In genomic region chr3:60639135-60639534, GRCm38 (mm10) we compare ENCODE assay signal across 12 mouse cellular contexts.
DNase-seq lines count a peak whose midpoint lies in the region; ATAC-seq and TF ChIP-seq lines count a peak whose summit lies in the region.
"Had no signal": no experiment of that assay in that cellular context is flagged by ENCODE, and none has a peak within 500 bp of the region (broad histone marks: within the 10 kb centered on the region; RNA-seq: fewer than 3 reads in every experiment).

No protein-coding gene starts in this region.

- intact Hi-C loops in heart, adult 2 months (cut with DNase I): no loop called here

- no peaks in the 10 kb centered on the region for H3K27me3 ChIP-seq in heart, adult 2 months (ENCODE audit: control insufficient read depth, insufficient read depth, low read length)
- H3K27me3 ChIP-seq in heart, embryonic 10.5 days (ENCODE audit: insufficient read depth, poor library complexity, severe bottlenecking): no peaks in the 10 kb centered on the region
- no peaks in the 10 kb centered on the region for H3K27me3 ChIP-seq in forebrain, embryonic 14.5 days (replicated peaks; ENCODE audit: control insufficient read depth, insufficient read depth, low read length)
- H3K27me3 ChIP-seq: hindbrain, embryonic 12.5 days; megakaryocyte, embryonic 14.5 days had no signal

- no peak overlapping the region for H3K27ac ChIP-seq in heart, adult 2 months
- no peak overlapping the region for H3K27ac ChIP-seq in heart, embryonic 10.5 days
- no peak overlapping the region for H3K27ac ChIP-seq in forebrain, embryonic 14.5 days (ENCODE audit: low read depth, low read length)
- H3K27ac ChIP-seq: gastrocnemius, adult 2 months; hindbrain, embryonic 12.5 days had no signal

- WGBS in heart, adult 2 months: 56% methylated on average over 5 of the region's 5 CpGs
- 79% methylated on average over 5 of the region's 5 CpGs for WGBS in heart, embryonic 10.5 days
- 76% methylated on average over 5 of the region's 5 CpGs for WGBS in forebrain, embryonic 14.5 days

- no peaks in the 10 kb centered on the region for H3K4me1 ChIP-seq in heart, adult 2 months (ENCODE audit: control insufficient read depth, insufficient read depth, low read length)
- no peaks in the 10 kb centered on the region for H3K4me1 ChIP-seq in heart, embryonic 10.5 days
- no peaks in the 10 kb centered on the region for H3K4me1 ChIP-seq in forebrain, embryonic 14.5 days (ENCODE audit: control insufficient read depth, insufficient read depth, low read length)
- H3K4me1 ChIP-seq: hindbrain, embryonic 12.5 days; megakaryocyte, embryonic 14.5 days had no signal

- DNase-seq in heart, adult 2 months: peak; percentile 28 to 45
- DNase-seq in heart, embryonic 10.5 days (ENCODE audit: low spot score): no peak
- peak; percentile 40 for DNase-seq in CD4-positive helper T cell, adult 2 months (ENCODE audit: low read depth, low spot score)
- peak; percentile 55 to 67 for DNase-seq in cerebellum, postnatal 14 days
- DNase-seq in embryo, embryonic 9.5 days (ENCODE audit: extremely low spot score): no peak
- no peak for DNase-seq in layer of hippocampus, adult 9-11 months
- DNase-seq in forebrain, embryonic 14.5 days (ENCODE audit: low spot score): no peak
- DNase-seq: gastrocnemius, adult 2 months had no signal

- no peak for TF ChIP-seq POLR2A in heart, adult 2 months (IDR thresholded peaks at IDR 0.05; ENCODE audit: insufficient read depth, low read depth, low read length)

- TF ChIP-seq CTCF in heart, adult 2 months (IDR thresholded peaks at IDR 0.05): no peak

- no peak for TF ChIP-seq EP300 in heart, adult 2 months (IDR thresholded peaks at IDR 0.05; ENCODE audit: insufficient read depth, low read depth, low read length)

- H3K36me3 ChIP-seq in heart, adult 2 months (ENCODE audit: control insufficient read depth, insufficient read depth, low read length): no peaks in the 10 kb centered on the region
- no peaks in the 10 kb centered on the region for H3K36me3 ChIP-seq in heart, embryonic 10.5 days
- no peaks in the 10 kb centered on the region for H3K36me3 ChIP-seq in forebrain, embryonic 14.5 days (ENCODE audit: control insufficient read depth, insufficient read depth, low read length)
- H3K36me3 ChIP-seq: hindbrain, embryonic 12.5 days had no signal

- H3K4me2 ChIP-seq in forebrain, embryonic 14.5 days (ENCODE audit: low read length): no peak overlapping the region
- H3K4me2 ChIP-seq: hindbrain, embryonic 12.5 days had no signal

- no peak overlapping the region for H3K4me3 ChIP-seq in heart, adult 2 months
- no peak overlapping the region for H3K4me3 ChIP-seq in heart, embryonic 10.5 days
- H3K4me3 ChIP-seq in forebrain, embryonic 14.5 days (ENCODE audit: low read depth, low read length): no peak overlapping the region
- H3K4me3 ChIP-seq: erythroblast, embryonic 14.5 days; gastrocnemius, adult 2 months; hindbrain, embryonic 12.5 days; megakaryocyte, embryonic 14.5 days had no signal

- H3K9me3 ChIP-seq in heart, embryonic 10.5 days: no peaks in the 10 kb centered on the region
- no peaks in the 10 kb centered on the region for H3K9me3 ChIP-seq in forebrain, embryonic 14.5 days (replicated peaks; ENCODE audit: control insufficient read depth, low read length)
- H3K9me3 ChIP-seq: hindbrain, embryonic 12.5 days; megakaryocyte, embryonic 14.5 days had no signal

- H3K79me2 ChIP-seq in heart, adult 2 months (replicated peaks; ENCODE audit: control insufficient read depth, insufficient read depth, low read length): no peaks in the 10 kb centered on the region

- peak; percentile 84 to 88 for ATAC-seq in hematopoietic stem cell, adult 5-6 weeks (replicated peaks in 1 of 2; ENCODE audit: insufficient read depth in 1 of 2, low FRiP score in 2 of 2, low TSS enrichment in 1 of 2, low read depth in 1 of 2, poor library complexity in 2 of 2, severe bottlenecking in 2 of 2)
- no peak for ATAC-seq in forebrain, embryonic 14.5 days

- H3K9ac ChIP-seq in heart, adult 2 months (ENCODE audit: low read depth, low read length): no peak overlapping the region
- H3K9ac ChIP-seq in forebrain, embryonic 14.5 days (ENCODE audit: low read length): no peak overlapping the region
- H3K9ac ChIP-seq: hindbrain, embryonic 12.5 days had no signal

Comparison
In these comparisons a context has a peak if more than half of its experiments do, and no peak if none do; other contexts are left out.
1. DNase-seq: peak in heart, adult 2 months (2 of 2), CD4-positive helper T cell, adult 2 months (single experiment) and cerebellum, postnatal 14 days (2 of 2); none in heart, embryonic 10.5 days (single experiment), embryo, embryonic 9.5 days (single experiment), layer of hippocampus, adult 9-11 months (single experiment) and forebrain, embryonic 14.5 days (single experiment).